Mouse (Mus musculus) heart, adult 2 months (tissue): Measurements from ENCODE around the gene Hmox2. TPM values are rescaled to one million over a fixed set of nuclear protein-coding genes. Genes with fewer than 3 reads are reported as not detected.

Source experiments
- DNase-seq, 2 experiments: peaks; one replicate each; pipeline ENCODE4 v3.0.0; 2021
- H3K27ac ChIP-seq: fragments of 200-600 bp; 2 replicates; pipeline ENCODE4 v1.8.1; 2022
- H3K27me3 ChIP-seq: fragments of 200-500 bp; 2 replicates; pipeline ENCODE4 v1.6.1; 2012; ENCODE audit warnings: mild to moderate bottlenecking, low read length, inconsistent platforms, mixed read lengths; ENCODE audit not compliant: control insufficient read depth, insufficient read depth
- H3K36me3 ChIP-seq: fragments of 200-500 bp; 2 replicates; pipeline ENCODE4 v1.6.1; 2012; ENCODE audit warnings: low read length, inconsistent platforms; ENCODE audit not compliant: control insufficient read depth, insufficient read depth
- H3K4me1 ChIP-seq: fragments of 200-500 bp; 2 replicates; pipeline ENCODE4 v1.6.1; 2011; ENCODE audit warnings: low read length; ENCODE audit not compliant: control insufficient read depth, insufficient read depth
- H3K4me3 ChIP-seq: fragments of 200-600 bp; 2 replicates; pipeline ENCODE4 v1.8.1; 2022
- H3K79me2 ChIP-seq: fragments of 200-500 bp; replicated peaks from 2 replicates; pipeline ENCODE4 v1.6.1; 2012; ENCODE audit warnings: mild to moderate bottlenecking, inconsistent platforms, low read length, moderate library complexity, mixed read lengths; ENCODE audit not compliant: control insufficient read depth, insufficient read depth
- H3K9ac ChIP-seq: fragments of 200-500 bp; 2 replicates; pipeline ENCODE4 v1.6.1; 2012; ENCODE audit warnings: low read depth, mild to moderate bottlenecking, control low read depth, inconsistent platforms, low read length, mixed read lengths
- CTCF ChIP-seq: fragments of 200-600 bp; IDR thresholded peaks from 2 replicates; pipeline ENCODE4 v1.8.1; 2022; ENCODE audit warnings: antibody characterized with exemption, mild to moderate bottlenecking, moderate library complexity
- EP300 ChIP-seq: fragments of 200-500 bp; IDR thresholded peaks from 2 replicates; pipeline ENCODE4 v1.6.1; 2011; ENCODE audit warnings: low read depth, low read length, control low read depth; ENCODE audit not compliant: insufficient read depth
- POLR2A ChIP-seq: fragments of 200-500 bp; IDR thresholded peaks from 2 replicates; pipeline ENCODE4 v1.6.1; 2011; ENCODE audit warnings: mild to moderate bottlenecking, low read depth, low read length, control low read depth; ENCODE audit not compliant: insufficient read depth
- WGBS: fragments of 180-500 bp; shearing (Covaris S2); methylation state at CpG from one replicate; pipeline ENCODE4 v1.1.7; 2018; 5-methylcytosine and 5-hydroxymethylcytosine counted together
- intact Hi-C: fragments of 180-260 bp; cut with DNase I; formaldehyde crosslinking; loops from one replicate; pipeline ENCODE4 v1.15.1; 2025
- polyA plus RNA-seq: library from polyadenylated mRNA; depleted of rRNA; stranded (reverse); fragments of >200 nt; gene quantifications from 2 replicates; pipeline ENCODE4 v1.2.3, GENCODE M21; 2012
- total RNA-seq, 2 experiments: library from RNA; stranded (reverse); gene quantifications; 2 replicates each; pipeline ENCODE4 v1.2.3; 2021

The Hmox2 gene
- total and polyA plus RNA-seq, 3 experiments, result 38.3 to 84.9 (median 72.4) TPM

DNA sequence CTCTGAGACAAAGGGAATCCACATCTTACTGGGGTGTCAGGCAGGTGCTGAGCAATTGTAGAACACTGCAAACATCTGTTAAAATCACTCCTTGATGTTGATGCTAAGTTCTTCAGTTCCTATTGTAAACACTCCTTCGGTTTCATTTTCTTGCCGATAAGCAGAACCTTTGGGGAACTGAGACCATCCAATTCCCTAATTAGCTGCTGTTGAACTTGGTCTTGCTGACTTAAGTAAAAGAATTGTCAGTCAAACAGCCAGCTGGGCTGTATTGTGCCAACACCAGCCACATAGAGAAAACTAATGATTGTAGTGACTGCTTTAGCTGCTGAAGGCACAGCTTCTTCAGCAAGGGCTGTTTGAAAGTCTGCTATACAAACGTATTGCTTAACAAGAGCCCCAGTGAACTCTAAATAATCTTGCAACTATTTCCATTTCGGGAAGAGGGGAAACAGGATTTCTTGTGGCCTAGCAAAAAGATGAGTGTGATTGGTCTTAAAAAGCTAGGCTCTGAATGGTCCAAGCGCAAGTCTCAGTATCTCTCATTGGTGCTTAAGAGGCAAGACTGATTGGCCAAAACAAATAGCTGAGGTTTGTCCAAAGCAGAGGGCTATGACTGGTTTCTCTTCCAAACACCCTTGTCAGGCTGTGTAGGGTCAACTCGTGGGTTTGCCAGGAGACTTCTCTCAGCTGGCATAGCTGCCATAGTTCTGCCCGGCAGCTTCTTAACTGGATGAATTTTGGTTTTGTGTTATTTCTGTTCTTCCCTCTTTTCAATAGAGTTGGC lies 3.8 kb upstream of the Hmox2 start:
- Histone ChIP-seq H3K27me3 (no peaks in the 10 kb centered on the region), H3K27ac (peak overlapping the region; percentile 21), H3K79me2 (peaks cover 3% of the 10 kb centered on the region; the same call in 1 of the 2 replicates), H3K36me3 (no peaks in the 10 kb centered on the region), H3K4me1 (peaks cover 5% of the 10 kb centered on the region), H3K9ac (no peak overlapping the region), H3K4me3 (no peak overlapping the region)
- TF ChIP-seq POLR2A, result no peak
- peak in 1 of 2 experiments; percentile 26 for DNase-seq
- intact Hi-C loops, result no loop called here
- 53% methylated on average over 7 of the region's 7 CpGs for WGBS

DNA sequence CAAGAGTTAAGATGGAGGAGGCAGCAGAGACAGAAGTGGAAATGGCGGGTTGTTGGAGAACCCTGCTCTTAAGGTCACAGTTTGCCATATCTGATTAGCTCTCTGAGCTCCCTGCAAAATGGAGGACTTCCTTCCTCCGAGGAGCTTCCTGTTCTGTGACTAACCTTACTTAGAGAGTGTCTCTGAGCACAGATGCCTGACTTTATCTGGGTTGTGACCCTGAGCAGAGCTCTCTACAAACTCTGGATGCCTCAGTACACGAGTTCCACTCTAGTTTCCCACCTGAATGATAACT lies 3.3 kb upstream of the Hmox2 start:
- no peak overlapping the region for H3K4me3 ChIP-seq
- peak overlapping the region; percentile 21 for H3K27ac ChIP-seq
- H3K27me3 ChIP-seq, result no peaks in the 10 kb centered on the region
- peaks cover 3% of the 10 kb centered on the region; the same call in 1 of the 2 replicates for H3K79me2 ChIP-seq
- H3K36me3 ChIP-seq, result peaks cover 4% of the 10 kb centered on the region
- H3K4me1 ChIP-seq, result peaks cover 5% of the 10 kb centered on the region
- TF ChIP-seq EP300, result no peak
- TF ChIP-seq POLR2A, result no peak
- TF ChIP-seq CTCF, result no peak
- intact Hi-C loops, result no loop called here
- peak in 1 of 2 experiments; percentile 19 for DNase-seq
- no peak overlapping the region for H3K9ac ChIP-seq
- 40% methylated on average over 3 of the region's 3 CpGs for WGBS

DNA sequence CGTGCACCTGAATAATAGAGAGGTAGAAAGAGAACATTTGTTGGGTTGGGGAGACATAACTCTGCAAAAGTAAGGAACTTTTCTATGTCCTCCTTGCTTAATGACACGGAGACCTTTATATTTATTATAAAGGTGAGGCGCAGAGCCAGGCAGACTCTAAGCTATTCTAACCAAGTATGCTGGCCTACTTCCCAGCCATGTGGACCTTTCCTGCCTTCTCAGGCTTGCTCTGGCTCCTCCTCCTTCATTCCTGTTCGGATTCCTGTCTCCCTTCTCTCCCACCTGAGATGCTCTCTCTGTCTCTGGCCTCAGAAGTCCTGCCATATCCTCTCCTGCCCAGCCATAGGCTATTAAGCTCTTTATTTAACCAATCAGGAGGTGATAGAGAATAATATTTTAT lies 895 bp upstream of the Hmox2 start:
- WGBS, result 51% methylated on average over 4 of the region's 4 CpGs
- H3K27ac ChIP-seq, result peak overlapping the region; percentile 7; the same call in 1 of the 2 replicates
- H3K79me2 ChIP-seq, result peaks cover 3% of the 10 kb centered on the region; the same call in 1 of the 2 replicates
- TF ChIP-seq CTCF (no peak), POLR2A (no peak), EP300 (no peak)
- no peak overlapping the region for H3K4me3 ChIP-seq
- peak in 1 of 2 experiments; percentile 18 for DNase-seq
- H3K27me3 ChIP-seq, result no peaks in the 10 kb centered on the region
- peaks cover 7% of the 10 kb centered on the region for H3K4me1 ChIP-seq
- intact Hi-C loops, result no loop called here
- no peak overlapping the region for H3K9ac ChIP-seq
- H3K36me3 ChIP-seq, result peaks cover 17% of the 10 kb centered on the region

DNA sequence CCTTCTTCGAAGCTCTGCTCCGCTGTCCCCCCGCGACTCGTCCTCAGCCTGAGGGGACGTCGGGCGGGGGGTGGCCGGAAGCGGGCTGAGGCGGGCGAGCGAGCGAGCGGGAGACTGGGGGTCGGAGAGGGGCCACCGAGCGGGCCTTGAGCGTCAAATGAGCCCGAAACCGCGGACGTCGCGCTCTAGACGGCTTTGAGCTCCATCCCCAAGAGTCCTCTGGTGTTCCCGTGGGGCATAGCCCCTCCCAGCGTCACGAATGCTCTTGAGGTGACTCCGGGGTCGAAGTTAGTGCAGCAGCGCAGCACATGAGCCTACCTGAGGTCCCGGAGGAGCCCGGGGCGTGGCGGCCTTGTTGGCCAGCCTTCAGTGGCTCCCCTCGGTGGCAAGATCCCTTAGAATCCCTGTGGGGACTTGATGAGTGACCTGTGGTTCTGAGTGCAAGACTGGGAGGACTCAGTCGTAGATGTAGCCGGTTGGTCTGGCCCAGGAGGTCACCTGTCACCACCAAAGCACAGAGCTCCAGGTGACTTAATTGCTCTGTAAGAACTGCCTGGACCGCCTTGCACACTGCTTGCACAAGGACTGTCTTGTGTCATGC lies 467 bp downstream of the Hmox2 start:
- 1% methylated on average over 39 of the region's 40 CpGs for WGBS
- Histone ChIP-seq H3K27me3 (no peaks in the 10 kb centered on the region), H3K27ac (peak overlapping the region; percentile 98), H3K36me3 (peaks cover 24% of the 10 kb centered on the region), H3K4me1 (peaks cover 9% of the 10 kb centered on the region), H3K9ac (peak overlapping the region; percentile 90), H3K4me3 (peak overlapping the region; percentile 91), H3K79me2 (peaks cover 3% of the 10 kb centered on the region; the same call in 1 of the 2 replicates)
- intact Hi-C loops, result loop anchor here (2.0 kb wide), 1 partner anchor 62 kb away; no protein-coding TSS in a partner anchor
- TF ChIP-seq POLR2A (no peak), EP300 (no peak), CTCF (no peak)
- DNase-seq, result no peak

DNA sequence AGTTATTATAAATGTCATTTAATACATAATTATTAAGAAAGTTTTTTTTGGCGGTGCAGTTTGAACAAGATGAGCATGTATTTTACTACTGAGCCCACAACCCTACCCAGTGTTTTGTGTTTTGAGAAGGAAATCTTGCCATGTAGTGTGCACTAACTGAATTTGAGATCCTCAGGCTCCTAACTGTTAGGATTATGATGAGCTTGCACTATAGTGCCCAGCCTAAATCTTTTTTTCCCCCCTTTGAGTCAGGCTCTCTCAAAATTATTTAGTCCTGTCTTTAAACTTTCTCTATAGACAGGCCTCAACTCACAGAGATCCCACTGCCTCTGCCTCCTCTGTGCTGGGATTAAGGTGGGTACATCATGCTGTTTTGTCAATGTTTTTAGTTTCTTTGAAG lies 1.4 kb downstream of the Hmox2 start:
- intact Hi-C loops, result loop anchor here (2.0 kb wide), 1 partner anchor 61 kb away; no protein-coding TSS in a partner anchor
- DNase-seq, result peak in 1 of 2 experiments; percentile 6
- Histone ChIP-seq H3K27ac (peak overlapping the region; percentile 98), H3K9ac (no peak overlapping the region), H3K27me3 (no peaks in the 10 kb centered on the region), H3K4me3 (peak overlapping the region; percentile 91), H3K36me3 (peaks cover 26% of the 10 kb centered on the region), H3K79me2 (peaks cover 4% of the 10 kb centered on the region; the same call in 1 of the 2 replicates), H3K4me1 (peaks cover 10% of the 10 kb centered on the region)
- WGBS, result 67% methylated on average over 1 of the region's 1 CpGs
- TF ChIP-seq CTCF (no peak), EP300 (no peak), POLR2A (no peak)

DNA sequence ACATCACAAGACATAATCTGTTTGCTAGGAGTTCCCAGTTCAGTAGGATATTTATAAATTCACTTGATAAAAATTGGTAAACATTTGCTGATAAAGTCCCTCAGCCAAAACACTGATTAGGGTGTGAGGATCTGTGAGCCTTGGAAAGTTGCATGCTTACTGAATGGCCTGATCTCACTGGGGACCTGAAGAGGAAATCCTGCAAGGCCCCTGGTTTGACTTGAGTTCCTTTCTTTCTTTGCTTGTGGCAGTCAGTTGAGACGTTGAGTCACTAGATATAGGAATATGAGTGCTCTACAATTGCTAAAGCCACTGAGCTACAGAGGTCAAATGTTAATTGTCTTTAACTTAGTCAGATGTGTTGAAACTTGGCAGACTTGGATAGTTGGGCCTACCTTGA lies 1.8 kb downstream of the Hmox2 start:
- Histone ChIP-seq H3K36me3 (peaks cover 28% of the 10 kb centered on the region), H3K4me1 (peaks cover 9% of the 10 kb centered on the region), H3K9ac (no peak overlapping the region; the same call in 1 of the 2 replicates), H3K27ac (peak overlapping the region; percentile 98), H3K4me3 (peak overlapping the region; percentile 8; the same call in 1 of the 2 replicates), H3K79me2 (peaks cover 4% of the 10 kb centered on the region; the same call in 1 of the 2 replicates), H3K27me3 (no peaks in the 10 kb centered on the region)
- intact Hi-C loops, result loop anchor here (2.0 kb wide), 1 partner anchor 61 kb away; no protein-coding TSS in a partner anchor
- TF ChIP-seq POLR2A, result no peak
- no peak for TF ChIP-seq EP300
- no peak for TF ChIP-seq CTCF
- WGBS, result 0% methylated on average over 1 of the region's 1 CpGs
- DNase-seq, result peak; percentile 18 to 20
